1 mouse cellular context compared by ENCODE assay signal in genomic region chr1:171748127-171748969, GRCm38 (mm10).
TF ChIP-seq lines count a peak whose summit lies in the region.

No protein-coding gene starts in this region.

TF ChIP-seq in MEL, 35 proteins besides CTCF, POLR2A, EP300 and RAD21 (continued from another document):
- TF ChIP-seq ZKSCAN1 (IDR thresholded peaks at IDR 0.05; ENCODE audit: low read depth, low read length): no peak
- TF ChIP-seq GABPA (IDR thresholded peaks at IDR 0.05; ENCODE audit: low read depth, low read length): no peak; the same call in 1 of the 2 replicates
- TF ChIP-seq USF2 (IDR thresholded peaks at IDR 0.05; ENCODE audit: borderline replicate concordance in 1 of 2, insufficient read depth in 1 of 2, low read depth in 1 of 2, low read length in 2 of 2): no peak
- peak; percentile 74 for TF ChIP-seq MAFK (IDR thresholded peaks at IDR 0.05; ENCODE audit: borderline replicate concordance, low read depth, low read length)
- TF ChIP-seq SMC3 (IDR thresholded peaks at IDR 0.05; ENCODE audit: low read depth, low read length): no peak
- TF ChIP-seq MXI1 (IDR thresholded peaks at IDR 0.05; ENCODE audit: low read depth, low read length): no peak; the same call in 1 of the 2 replicates
- TF ChIP-seq HCFC1 (IDR thresholded peaks at IDR 0.05; ENCODE audit: low read depth, low read length): 0 out of 2 replicates have a peak, but pooled peaks have one; percentile 27
- TF ChIP-seq KAT2A (conservative IDR thresholded peaks at IDR 0.05; ENCODE audit: low read depth, low read length): no peak
- no peak for TF ChIP-seq NELFE (IDR thresholded peaks at IDR 0.05; ENCODE audit: low read depth, low read length)
- no peak for TF ChIP-seq POLR2AphosphoS2 (IDR thresholded peaks at IDR 0.05; ENCODE audit: low read length)
- TF ChIP-seq JUND (IDR thresholded peaks at IDR 0.05; ENCODE audit: low read depth, low read length): 0 out of 2 replicates have a peak, but pooled peaks have one; percentile 47
